ENCODE assay signal across 9 mouse cellular contexts in genomic region chr11:69760160-69760900, GRCm38 (mm10). TPM values are rescaled to one million over a fixed set of nuclear protein-coding genes. Genes with fewer than 3 reads are reported as not detected.
DNase-seq lines count a peak whose midpoint lies in the region; ATAC-seq lines count a peak whose summit lies in the region.
"Had no signal": no experiment of that assay in that cellular context is flagged by ENCODE, and none has a peak within 500 bp of the region (broad histone marks: within the 10 kb centered on the region; RNA-seq: fewer than 3 reads in every experiment).

No protein-coding gene starts in this region.

- peaks cover 36% of the 10 kb centered on the region for H3K4me1 ChIP-seq in lung, embryonic 15.5 days
- peaks cover 17% of the 10 kb centered on the region for H3K4me1 ChIP-seq in forebrain, embryonic 11.5 days (replicated peaks; ENCODE audit: control insufficient read depth, insufficient read depth, low read length)
- H3K4me1 ChIP-seq in intestine, embryonic 16.5 days (ENCODE audit: control insufficient read depth, insufficient read depth, low read length), result peaks cover 28% of the 10 kb centered on the region
- peaks cover 39% of the 10 kb centered on the region for H3K4me1 ChIP-seq in neural tube, embryonic 14.5 days (ENCODE audit: control insufficient read depth, insufficient read depth, low read length)

- H3K4me3 ChIP-seq in lung, embryonic 15.5 days, result no peak overlapping the region
- peak overlapping the region; percentile 61 for H3K4me3 ChIP-seq in forebrain, embryonic 11.5 days (ENCODE audit: low read depth, low read length)
- no peak overlapping the region for H3K4me3 ChIP-seq in intestine, embryonic 16.5 days (ENCODE audit: low read length)
- no peak overlapping the region for H3K4me3 ChIP-seq in neural tube, embryonic 14.5 days (ENCODE audit: low read depth, low read length)

- WGBS in lung, embryonic 15.5 days, result 81% methylated on average over 14 of the region's 14 CpGs
- 83% methylated on average over 14 of the region's 14 CpGs for WGBS in forebrain, embryonic 11.5 days
- WGBS in intestine, embryonic 16.5 days, result 80% methylated on average over 14 of the region's 14 CpGs
- 78% methylated on average over 14 of the region's 14 CpGs for WGBS in neural tube, embryonic 14.5 days

- H3K9me3 ChIP-seq in lung, embryonic 15.5 days, result no peaks in the 10 kb centered on the region
- H3K9me3 ChIP-seq in forebrain, embryonic 11.5 days (ENCODE audit: control insufficient read depth, low read length), result no peaks in the 10 kb centered on the region
- no peaks in the 10 kb centered on the region; the same call in 1 of the 2 replicates for H3K9me3 ChIP-seq in intestine, embryonic 16.5 days (ENCODE audit: control insufficient read depth, low read length)
- H3K9me3 ChIP-seq in neural tube, embryonic 14.5 days (ENCODE audit: control insufficient read depth, low read length), result no peaks in the 10 kb centered on the region

- no peaks in the 10 kb centered on the region for H3K36me3 ChIP-seq in lung, embryonic 15.5 days
- no peaks in the 10 kb centered on the region for H3K36me3 ChIP-seq in forebrain, embryonic 11.5 days (ENCODE audit: control insufficient read depth, insufficient read depth, low read length)
- H3K36me3 ChIP-seq in intestine, embryonic 16.5 days (ENCODE audit: control insufficient read depth, insufficient read depth, low read length), result no peaks in the 10 kb centered on the region
- no peaks in the 10 kb centered on the region for H3K36me3 ChIP-seq in neural tube, embryonic 14.5 days (ENCODE audit: control insufficient read depth, insufficient read depth, low read length)

- H3K4me2 ChIP-seq in lung, embryonic 15.5 days, result peak overlapping the region; percentile 81
- peak overlapping the region; percentile 65 for H3K4me2 ChIP-seq in forebrain, embryonic 11.5 days (ENCODE audit: low read depth, low read length, severe bottlenecking)
- peak overlapping the region; percentile 74 for H3K4me2 ChIP-seq in intestine, embryonic 16.5 days (ENCODE audit: low read depth, low read length)
- peak overlapping the region; percentile 79 for H3K4me2 ChIP-seq in neural tube, embryonic 14.5 days (ENCODE audit: low read depth, low read length)

- no peak for ATAC-seq in lung, embryonic 15.5 days (ENCODE audit: borderline replicate concordance, extremely low read depth, low FRiP score, low TSS enrichment)
- no peak for ATAC-seq in forebrain, embryonic 11.5 days (replicated peaks; ENCODE audit: low FRiP score)
- no peak for ATAC-seq in intestine, embryonic 16.5 days
- ATAC-seq in neural tube, embryonic 14.5 days (ENCODE audit: low read depth), result no peak
- ATAC-seq in activated CD4-positive, CD25-positive, alpha-beta regulatory T cell, adult 4 months, result no peak
- no peak for ATAC-seq in erythroid progenitor cell, adult 5-6 weeks (replicated peaks; ENCODE audit: low FRiP score, poor library complexity, severe bottlenecking)

- no peak for DNase-seq in lung, postnatal 10 days
- DNase-seq in forebrain, embryonic 11.5 days (ENCODE audit: low spot score), result no peak
- no peak for DNase-seq in frontal cortex, postnatal 14 days (ENCODE audit: low spot score in 2 of 2)

- 0 out of 2 replicates have a peak overlapping the region, but pooled peaks have one; percentile 4 for H3K9ac ChIP-seq in lung, embryonic 15.5 days
- peak overlapping the region; percentile 83 for H3K9ac ChIP-seq in forebrain, embryonic 11.5 days (ENCODE audit: low read length)
- peak overlapping the region; percentile 56 for H3K9ac ChIP-seq in intestine, embryonic 16.5 days (ENCODE audit: low read depth, low read length)
- H3K9ac ChIP-seq in neural tube, embryonic 14.5 days (replicated peaks; ENCODE audit: low read depth, low read length), result peak overlapping the region; percentile 21; the same call in 1 of the 2 replicates

- H3K27me3 ChIP-seq in lung, embryonic 15.5 days, result no peaks in the 10 kb centered on the region
- no peaks in the 10 kb centered on the region for H3K27me3 ChIP-seq in forebrain, embryonic 11.5 days (ENCODE audit: control insufficient read depth, insufficient read depth, low read length)
- no peaks in the 10 kb centered on the region for H3K27me3 ChIP-seq in intestine, embryonic 16.5 days (replicated peaks; ENCODE audit: control insufficient read depth, insufficient read depth, low read length)
- H3K27me3 ChIP-seq in neural tube, embryonic 14.5 days (ENCODE audit: control insufficient read depth, insufficient read depth, low read length), result no peaks in the 10 kb centered on the region

- peak overlapping the region; percentile 99 for H3K27ac ChIP-seq in lung, embryonic 15.5 days
- peak overlapping the region; percentile 99 for H3K27ac ChIP-seq in forebrain, embryonic 11.5 days (ENCODE audit: low read depth, low read length)
- H3K27ac ChIP-seq in intestine, embryonic 16.5 days (ENCODE audit: low read length), result peak overlapping the region; percentile 98
- peak overlapping the region; percentile 94 for H3K27ac ChIP-seq in neural tube, embryonic 14.5 days (ENCODE audit: low read depth, low read length)

RNA-seq across cellular contexts. Expression of gene Slc35g3, which starts 1.4 kb away (rescaled TPM):
- 0.19 and 0.26 TPM in 2 replicates for polyA plus RNA-seq in lung, embryonic 15.5 days (2015; fragmentation: Nextera tagmentation; extraction: Ambion mirVana)
- not detected in 2 replicates for polyA plus RNA-seq in forebrain, embryonic 11.5 days (2014; fragmentation: Nextera tagmentation; extraction: Ambion mirVana)
- polyA plus RNA-seq in intestine, embryonic 16.5 days (2015; fragmentation: Nextera tagmentation; extraction: Ambion mirVana), result 0.13 and 0.16 TPM in 2 replicates
- not detected in 2 replicates for polyA plus RNA-seq in neural tube, embryonic 14.5 days (2014; fragmentation: Nextera tagmentation; extraction: Ambion mirVana)
- polyA plus RNA-seq in activated CD4-positive, CD25-positive, alpha-beta regulatory T cell, adult 4 months (2017; shearing (Covaris generic)), result not detected
- total RNA-seq in erythroid progenitor cell, adult 5-6 weeks (2015; ENCODE audit: low replicate concordance), result not detected in 2 replicates
- not detected in 2 replicates for total RNA-seq in erythroid progenitor cell, adult 5-6 weeks (2017; ENCODE audit: low replicate concordance)
- total RNA-seq: adrenal gland, adult 2 months had no signal
- polyA plus RNA-seq: adrenal gland, adult 2 months had no signal

RNA-seq across cellular contexts. Expression of gene Polr2a, which starts 1.9 kb away (rescaled TPM):
- 26.7 and 31.6 TPM in 2 replicates for polyA plus RNA-seq in lung, embryonic 15.5 days (2015; fragmentation: Nextera tagmentation; extraction: Ambion mirVana)
- 61.2 and 65.7 TPM in 2 replicates for polyA plus RNA-seq in forebrain, embryonic 11.5 days (2014; fragmentation: Nextera tagmentation; extraction: Ambion mirVana)
- polyA plus RNA-seq in intestine, embryonic 16.5 days (2015; fragmentation: Nextera tagmentation; extraction: Ambion mirVana), result 14.8 and 16.8 TPM in 2 replicates
- 23.5 and 30.7 TPM in 2 replicates for polyA plus RNA-seq in neural tube, embryonic 14.5 days (2014; fragmentation: Nextera tagmentation; extraction: Ambion mirVana)
- polyA plus RNA-seq in activated CD4-positive, CD25-positive, alpha-beta regulatory T cell, adult 4 months (2017; shearing (Covaris generic)), result 10 to 100 TPM; 24.0 to 28.8 TPM
- 124 and 145 TPM in 2 replicates for total RNA-seq in erythroid progenitor cell, adult 5-6 weeks (2015; ENCODE audit: low replicate concordance)
- 131 and 162 TPM in 2 replicates for total RNA-seq in erythroid progenitor cell, adult 5-6 weeks (2017; ENCODE audit: low replicate concordance)

RNA-seq across cellular contexts. Expression of gene Zbtb4, which starts 5.4 kb away (rescaled TPM):
- polyA plus RNA-seq in lung, embryonic 15.5 days (2015; fragmentation: Nextera tagmentation; extraction: Ambion mirVana), result 2.6 and 3.0 TPM in 2 replicates
- 1.1 and 1.4 TPM in 2 replicates for polyA plus RNA-seq in forebrain, embryonic 11.5 days (2014; fragmentation: Nextera tagmentation; extraction: Ambion mirVana)
- 2.3 and 2.4 TPM in 2 replicates for polyA plus RNA-seq in intestine, embryonic 16.5 days (2015; fragmentation: Nextera tagmentation; extraction: Ambion mirVana)
- polyA plus RNA-seq in neural tube, embryonic 14.5 days (2014; fragmentation: Nextera tagmentation; extraction: Ambion mirVana), result 4.3 and 6.0 TPM in 2 replicates
- polyA plus RNA-seq in activated CD4-positive, CD25-positive, alpha-beta regulatory T cell, adult 4 months (2017; shearing (Covaris generic)), result 1 to 10 TPM; 7.8 to 8.1 TPM
- 2.9 and 3.8 TPM in 2 replicates for total RNA-seq in erythroid progenitor cell, adult 5-6 weeks (2015; ENCODE audit: low replicate concordance)
- total RNA-seq in erythroid progenitor cell, adult 5-6 weeks (2017; ENCODE audit: low replicate concordance), result 0.77 and 3.0 TPM in 2 replicates

RNA-seq across cellular contexts. Expression of gene Chrnb1, which starts 35.4 kb away (rescaled TPM):
- 15.7 and 15.8 TPM in 2 replicates for polyA plus RNA-seq in lung, embryonic 15.5 days (2015; fragmentation: Nextera tagmentation; extraction: Ambion mirVana)
- polyA plus RNA-seq in forebrain, embryonic 11.5 days (2014; fragmentation: Nextera tagmentation; extraction: Ambion mirVana), result 0.73 and 1.1 TPM in 2 replicates
- 3.9 and 4.7 TPM in 2 replicates for polyA plus RNA-seq in intestine, embryonic 16.5 days (2015; fragmentation: Nextera tagmentation; extraction: Ambion mirVana)
- polyA plus RNA-seq in neural tube, embryonic 14.5 days (2014; fragmentation: Nextera tagmentation; extraction: Ambion mirVana), result 0.78 and 1.3 TPM in 2 replicates
- polyA plus RNA-seq in activated CD4-positive, CD25-positive, alpha-beta regulatory T cell, adult 4 months (2017; shearing (Covaris generic)), result 1 to 10 TPM in 1 of 2 experiments, under 1 TPM in 1; 0.66 to 4.1 TPM
- not detected in 2 replicates for total RNA-seq in erythroid progenitor cell, adult 5-6 weeks (2015; ENCODE audit: low replicate concordance)
- 0.77 TPM in 1 of 2 replicates, not detected in the other for total RNA-seq in erythroid progenitor cell, adult 5-6 weeks (2017; ENCODE audit: low replicate concordance)

RNA-seq across cellular contexts. Expression of gene Fgf11, which starts 41.3 kb away (rescaled TPM):
- polyA plus RNA-seq in lung, embryonic 15.5 days (2015; fragmentation: Nextera tagmentation; extraction: Ambion mirVana), result 1.2 and 1.3 TPM in 2 replicates
- 1.3 and 1.7 TPM in 2 replicates for polyA plus RNA-seq in forebrain, embryonic 11.5 days (2014; fragmentation: Nextera tagmentation; extraction: Ambion mirVana)
- 1.3 and 1.4 TPM in 2 replicates for polyA plus RNA-seq in intestine, embryonic 16.5 days (2015; fragmentation: Nextera tagmentation; extraction: Ambion mirVana)
- polyA plus RNA-seq in neural tube, embryonic 14.5 days (2014; fragmentation: Nextera tagmentation; extraction: Ambion mirVana), result 6.4 and 9.1 TPM in 2 replicates
- polyA plus RNA-seq in activated CD4-positive, CD25-positive, alpha-beta regulatory T cell, adult 4 months (2017; shearing (Covaris generic)), result not detected
- total RNA-seq in erythroid progenitor cell, adult 5-6 weeks (2015; ENCODE audit: low replicate concordance), result not detected in 2 replicates
- not detected in 2 replicates for total RNA-seq in erythroid progenitor cell, adult 5-6 weeks (2017; ENCODE audit: low replicate concordance)

Comparison
In these comparisons a context has a peak if more than half of its experiments do, and no peak if none do; other contexts are left out.
1. H3K9ac ChIP-seq: peak in every context shown above with its lines; median percentile 83 in forebrain, embryonic 11.5 days; 56 in intestine, embryonic 16.5 days; 21 in neural tube, embryonic 14.5 days; 4 in lung, embryonic 15.5 days.